Mouse (Mus musculus): Measurements from ENCODE around the gene Klf17. TPM values are rescaled to one million over a fixed set of nuclear protein-coding genes. Genes with fewer than 3 reads are reported as not detected.

Klf17 gene
- total and polyA plus RNA-seq, 3 experiments: not detected

- no peak for TF ChIP-seq MAZ (IDR thresholded peaks at IDR 0.05; ENCODE audit: low read depth, low read length)
- TF ChIP-seq TAL1 (IDR thresholded peaks at IDR 0.05; ENCODE audit: low read length): no peak
- no peak for TF ChIP-seq MXI1 (IDR thresholded peaks at IDR 0.05; ENCODE audit: low read depth, low read length)
- TF ChIP-seq NRF1 (IDR thresholded peaks at IDR 0.05; ENCODE audit: insufficient read depth, low read depth, low read length, poor library complexity, severe bottlenecking): no peak
- no peaks in the 10 kb centered on the region for H3K27me3 ChIP-seq (ENCODE audit: control insufficient read depth in 1 of 2, insufficient read depth in 2 of 2, low read length in 2 of 2)
- H3K36me3 ChIP-seq (ENCODE audit: control insufficient read depth in 1 of 2, insufficient read depth in 2 of 2, low read length in 2 of 2): 0 out of 4 replicates have a peak, but pooled peaks cover 0 to 2% of the 10 kb centered on the region in 2 experiments
- H3K4me1 ChIP-seq (ENCODE audit: control insufficient read depth in 1 of 2, insufficient read depth in 2 of 2, low read length in 2 of 2): peaks cover 0 to 5% of the 10 kb centered on the region in 2 experiments; a peak in 2 of 4 replicates
- H3K27ac ChIP-seq (ENCODE audit: control insufficient read depth, low read depth, low read length): no peak overlapping the region
- no peaks in the 10 kb centered on the region for H3K79me2 ChIP-seq (ENCODE audit: control insufficient read depth, insufficient read depth, low read length, poor library complexity)
- no peaks in the 10 kb centered on the region for H3K9me3 ChIP-seq (replicated peaks; ENCODE audit: insufficient read depth, low read length)
- no peak overlapping the region for H3K9ac ChIP-seq (ENCODE audit: control insufficient read depth, low read depth, low read length, poor library complexity, severe bottlenecking)
- no peak overlapping the region for H3K4me3 ChIP-seq (ENCODE audit: control insufficient read depth in 1 of 2, insufficient read depth in 1 of 2, low read depth in 2 of 2, low read length in 2 of 2)
- DNase-seq (ENCODE audit: low read depth, low spot score): no peak
These were observed 56.5 kb downstream of the Klf17 start for GRCm38 (mm10) chr4:117708780-117709550.

Other genes starting within 250 kb of the Klf17 start
- 34.9 and 36.7 TPM in 2 replicates for gene Eri3, start 215.3 kb downstream of the Klf17 start, total RNA-seq (2012; rRNA removed)
- 10 to 100 TPM in 1 of 2 experiments, not detected in 1; 63.9 TPM for gene Eri3, start 215.3 kb downstream of the Klf17 start, polyA plus RNA-seq (2012; ENCODE audit: insufficient read depth in 1 of 2, insufficient read length in 2 of 2, low read depth in 1 of 2, low replicate concordance in 2 of 2, missing spikeins in 1 of 2)
- gene Dmap1, start 83.4 kb downstream of the Klf17 start, total RNA-seq (2012; rRNA removed): 44.7 and 45.2 TPM in 2 replicates
- 10 to 100 TPM in 1 of 2 experiments, not detected in 1; 69.7 TPM for gene Dmap1, start 83.4 kb downstream of the Klf17 start, polyA plus RNA-seq (2012; ENCODE audit: insufficient read depth in 1 of 2, insufficient read length in 2 of 2, low read depth in 1 of 2, low replicate concordance in 2 of 2, missing spikeins in 1 of 2)
- gene Gm12845, start 41.2 kb downstream of the Klf17 start, total RNA-seq (2012; rRNA removed): not detected in 2 replicates
- gene Gm12845, start 41.2 kb downstream of the Klf17 start, polyA plus RNA-seq (2012; ENCODE audit: insufficient read depth in 1 of 2, insufficient read length in 2 of 2, low read depth in 1 of 2, low replicate concordance in 2 of 2, missing spikeins in 1 of 2): not detected
- 3.2 and 8.3 TPM in 2 replicates for gene Slc6a9, start 68.9 kb upstream of the Klf17 start, total RNA-seq (2012; rRNA removed)
- 10 to 100 TPM in 1 of 2 experiments, not detected in 1; 21.2 TPM for gene Slc6a9, start 68.9 kb upstream of the Klf17 start, polyA plus RNA-seq (2012; ENCODE audit: insufficient read depth in 1 of 2, insufficient read length in 2 of 2, low read depth in 1 of 2, low replicate concordance in 2 of 2, missing spikeins in 1 of 2)
- gene Ccdc24, start 106.9 kb upstream of the Klf17 start, total RNA-seq (2012; rRNA removed): 0.19 and 0.56 TPM in 2 replicates
- gene Ccdc24, start 106.9 kb upstream of the Klf17 start, polyA plus RNA-seq (2012; ENCODE audit: insufficient read depth in 1 of 2, insufficient read length in 2 of 2, low read depth in 1 of 2, low replicate concordance in 2 of 2, missing spikeins in 1 of 2): under 1 TPM in 1 of 2 experiments, not detected in 1; 0.36 TPM
- 0.08 TPM in 1 of 2 replicates, not detected in the other for gene B4galt2, start 117.8 kb upstream of the Klf17 start, total RNA-seq (2012; rRNA removed)
- under 1 TPM in 1 of 2 experiments, not detected in 1; 0.19 TPM for gene B4galt2, start 117.8 kb upstream of the Klf17 start, polyA plus RNA-seq (2012; ENCODE audit: insufficient read depth in 1 of 2, insufficient read length in 2 of 2, low read depth in 1 of 2, low replicate concordance in 2 of 2, missing spikeins in 1 of 2)
- 227 and 286 TPM in 2 replicates for gene Atp6v0b, start 121.7 kb upstream of the Klf17 start, total RNA-seq (2012; rRNA removed)
- gene Atp6v0b, start 121.7 kb upstream of the Klf17 start, polyA plus RNA-seq (2012; ENCODE audit: insufficient read depth in 1 of 2, insufficient read length in 2 of 2, low read depth in 1 of 2, low replicate concordance in 2 of 2, missing spikeins in 1 of 2): 100 to 1,000 TPM in 1 of 2 experiments, not detected in 1; 343 TPM
- gene Dph2, start 126.4 kb upstream of the Klf17 start, total RNA-seq (2012; rRNA removed): 24.7 and 27.2 TPM in 2 replicates
- 10 to 100 TPM in 1 of 2 experiments, not detected in 1; 25.2 TPM for gene Dph2, start 126.4 kb upstream of the Klf17 start, polyA plus RNA-seq (2012; ENCODE audit: insufficient read depth in 1 of 2, insufficient read length in 2 of 2, low read depth in 1 of 2, low replicate concordance in 2 of 2, missing spikeins in 1 of 2)
- gene Ipo13, start 149.4 kb upstream of the Klf17 start, total RNA-seq (2012; rRNA removed): 38.1 and 39.5 TPM in 2 replicates
- gene Ipo13, start 149.4 kb upstream of the Klf17 start, polyA plus RNA-seq (2012; ENCODE audit: insufficient read depth in 1 of 2, insufficient read length in 2 of 2, low read depth in 1 of 2, low replicate concordance in 2 of 2, missing spikeins in 1 of 2): 10 to 100 TPM in 1 of 2 experiments, not detected in 1; 88.0 TPM
- gene Artn, start 164.1 kb upstream of the Klf17 start, total RNA-seq (2012; rRNA removed): 0.08 TPM in 1 of 2 replicates, not detected in the other
- under 1 TPM in 1 of 2 experiments, not detected in 1; 0.21 TPM for gene Artn, start 164.1 kb upstream of the Klf17 start, polyA plus RNA-seq (2012; ENCODE audit: insufficient read depth in 1 of 2, insufficient read length in 2 of 2, low read depth in 1 of 2, low replicate concordance in 2 of 2, missing spikeins in 1 of 2)